Mouse (Mus musculus) neural tube, embryonic 12.5 days (tissue): ENCODE measurements around the gene Sik3. TPM values are rescaled to one million over a fixed set of nuclear protein-coding genes. Genes with fewer than 3 reads are reported as not detected.
A peak's percentile ranks its signal among the peaks of the same experiment; 100 is the strongest.

Source experiments
- ATAC-seq: fragments of 200-750 bp; cut with Nextera tagmentation; 2 replicates; pipeline ENCODE4 v1.8.0; 2017; ENCODE audit warnings: low read depth, mild to moderate bottlenecking, moderate TSS enrichment, moderate library complexity; ENCODE audit not compliant: low FRiP score
- H3K27ac ChIP-seq: fragments of 300-500 bp; sonication (generic); 2 replicates; pipeline ENCODE4 v1.5.1; 2016
- H3K27me3 ChIP-seq: fragments of 300-500 bp; sonication (generic); replicated peaks from 2 replicates; pipeline ENCODE4 v1.6.1; 2016; ENCODE audit warnings: mild to moderate bottlenecking
- H3K36me3 ChIP-seq: fragments of 300-500 bp; sonication (generic); 2 replicates; pipeline ENCODE4 v1.6.1; 2016; ENCODE audit warnings: mild to moderate bottlenecking
- H3K4me1 ChIP-seq: fragments of 300-500 bp; sonication (generic); 2 replicates; pipeline ENCODE4 v1.6.1; 2016
- H3K4me2 ChIP-seq: fragments of 300-500 bp; sonication (generic); replicated peaks from 2 replicates; pipeline ENCODE4 v1.6.1; 2016; ENCODE audit warnings: mild to moderate bottlenecking
- H3K4me3 ChIP-seq: fragments of 300-500 bp; sonication (generic); 2 replicates; pipeline ENCODE4 v1.5.1; 2016
- H3K9ac ChIP-seq: fragments of 300-500 bp; sonication (generic); 2 replicates; pipeline ENCODE4 v1.6.1; 2016; ENCODE audit warnings: mild to moderate bottlenecking
- H3K9me3 ChIP-seq: fragments of 300-500 bp; sonication (generic); 2 replicates; pipeline ENCODE4 v1.6.1; 2016; ENCODE audit warnings: mild to moderate bottlenecking
- WGBS: fragments of 180-500 bp; shearing (Covaris S2); methylation state at CpG from one replicate; pipeline ENCODE4 v1.1.7; 2016; 5-methylcytosine and 5-hydroxymethylcytosine counted together
- polyA plus RNA-seq: library from polyadenylated mRNA; unstranded; fragments of >200 nt; fragmentation: Nextera tagmentation; extraction: Ambion mirVana; gene quantifications from 2 replicates; pipeline ENCODE4 v1.2.1, GENCODE M21; 2016

Sik3 gene
- 13.2 and 13.8 TPM in 2 replicates for polyA plus RNA-seq

DNA sequence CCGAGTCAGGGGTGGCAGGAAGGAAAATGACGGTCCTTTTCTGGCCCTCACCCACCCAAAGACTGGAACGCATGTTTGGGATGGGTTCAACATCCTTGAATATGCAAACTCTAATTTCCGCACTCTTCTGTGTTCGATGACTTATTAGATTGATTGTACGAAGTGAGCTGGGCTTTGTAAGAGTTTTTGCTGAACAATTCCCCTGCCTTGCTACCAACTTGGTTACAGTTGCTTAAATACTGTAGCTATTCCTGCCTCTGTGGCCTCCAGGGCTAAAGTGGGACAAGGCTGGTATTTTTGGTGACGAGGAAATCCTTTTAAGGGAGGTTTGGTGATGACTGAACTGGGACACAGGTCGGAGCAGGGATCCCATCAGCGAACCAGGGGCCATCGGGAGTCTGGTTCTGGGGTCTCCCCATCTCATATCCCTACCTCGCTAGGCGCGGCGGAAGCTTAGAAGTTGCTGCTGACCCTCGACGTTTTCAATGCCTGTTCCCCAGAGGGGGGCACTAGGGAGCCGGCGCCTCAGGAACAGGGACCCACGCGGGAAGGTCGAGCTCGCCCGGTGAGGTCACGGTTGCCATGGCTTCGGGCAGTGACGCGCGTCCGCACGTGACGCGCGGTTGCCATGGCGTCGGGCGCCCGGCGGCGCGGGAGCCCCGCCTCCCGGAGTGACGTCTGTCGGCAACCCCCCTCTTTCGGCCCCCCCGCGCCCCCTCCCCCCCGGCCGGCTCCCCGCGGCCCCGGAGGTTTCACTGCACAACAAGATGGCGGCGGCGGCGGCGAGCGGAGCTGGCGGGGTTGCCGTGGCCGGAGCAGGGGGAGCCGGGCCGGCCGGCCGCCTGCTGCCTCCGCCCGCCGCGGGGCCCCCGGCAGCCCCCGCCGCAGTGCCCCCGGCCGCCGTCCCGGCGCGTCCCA lies at the start of gene Sik3, which contains the start of gene Pafah1b2:
Sik3 (plus strand) TSS at position 730 of the 918 bp plus-strand sequence.
Pafah1b2 (minus strand) TSS at position 600 of the 918 bp plus-strand sequence.
- ATAC-seq: peak; percentile 88
- H3K4me1 ChIP-seq: peaks cover 38% of the 10 kb centered on the region
- WGBS: 2% methylated on average over 52 of the region's 78 CpGs

DNA sequence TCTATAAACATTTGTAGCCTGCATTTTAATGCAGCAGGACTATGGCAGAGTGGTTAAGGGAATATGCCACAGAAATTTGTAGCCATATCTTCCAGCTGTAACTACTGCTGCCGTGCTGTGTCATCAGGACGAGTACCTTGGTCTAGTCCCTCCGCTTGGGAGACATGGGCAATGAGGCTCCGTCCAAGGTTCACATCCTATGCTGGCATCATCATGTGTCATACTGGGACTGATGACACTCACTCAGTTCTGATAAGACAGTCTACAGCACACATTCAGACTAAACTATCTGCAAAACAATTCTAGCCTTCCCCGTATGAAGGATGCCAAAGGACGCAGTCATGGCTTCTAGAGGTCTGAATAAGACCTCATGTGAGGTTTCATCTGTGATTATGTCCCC lies 49.0 kb upstream of the Sik3 start:
- no peak overlapping the region for H3K27ac ChIP-seq
- ATAC-seq: no peak
- 94% methylated on average over 6 of the region's 6 CpGs for WGBS
- peaks cover 73% of the 10 kb centered on the region for H3K36me3 ChIP-seq
- no peaks in the 10 kb centered on the region for H3K27me3 ChIP-seq
- H3K9ac ChIP-seq: no peak overlapping the region
- peaks cover 2% of the 10 kb centered on the region; the same call in 1 of the 2 replicates for H3K4me1 ChIP-seq
- no peaks in the 10 kb centered on the region for H3K9me3 ChIP-seq
- no peak overlapping the region for H3K4me3 ChIP-seq
- H3K4me2 ChIP-seq: no peak overlapping the region

More for the DNA sequence above, at the start of gene Sik3, which contains the start of gene Pafah1b2:
- peak within 1 kb of the TSS; percentile 96 for H3K9ac ChIP-seq
- no peaks in the 10 kb centered on the region for H3K36me3 ChIP-seq
- H3K27me3 ChIP-seq: no peaks in the 10 kb centered on the region
- H3K27ac ChIP-seq: peak within 1 kb of the TSS; percentile 75
- peak within 1 kb of the TSS; percentile 66 for H3K4me2 ChIP-seq
- no peaks in the 10 kb centered on the region for H3K9me3 ChIP-seq
- H3K4me3 ChIP-seq: peak within 1 kb of the TSS; percentile 98

DNA sequence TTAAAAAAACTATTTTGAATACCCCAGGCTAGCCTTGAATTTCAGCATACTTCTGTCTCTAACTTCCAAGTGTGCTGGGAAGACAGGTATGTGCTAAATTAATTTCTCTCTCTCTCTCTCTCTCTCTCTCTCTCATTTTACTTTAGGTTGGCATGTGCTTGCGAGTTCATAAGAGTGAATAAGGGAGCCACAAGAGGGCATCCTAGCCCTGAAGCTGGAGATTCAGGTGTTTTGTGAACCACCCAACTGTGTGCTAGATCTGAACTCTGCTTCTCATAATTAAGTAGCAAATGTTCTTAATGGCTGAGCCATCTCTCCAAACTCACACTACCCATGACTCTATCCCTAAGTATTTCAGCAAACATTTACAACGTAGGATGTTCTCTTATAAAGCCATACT lies 35.7 kb upstream of the Sik3 start:
- no peak for ATAC-seq
- H3K27ac ChIP-seq: no peak overlapping the region
- H3K36me3 ChIP-seq: peaks cover 42% of the 10 kb centered on the region
- H3K4me1 ChIP-seq: no peaks in the 10 kb centered on the region; the same call in none of the 2 replicates
- H3K9me3 ChIP-seq: no peaks in the 10 kb centered on the region
- H3K9ac ChIP-seq: no peak overlapping the region
- no peaks in the 10 kb centered on the region for H3K27me3 ChIP-seq
- no peak overlapping the region for H3K4me3 ChIP-seq
- WGBS: 91% methylated on average over 2 of the region's 2 CpGs
- no peak overlapping the region for H3K4me2 ChIP-seq

DNA sequence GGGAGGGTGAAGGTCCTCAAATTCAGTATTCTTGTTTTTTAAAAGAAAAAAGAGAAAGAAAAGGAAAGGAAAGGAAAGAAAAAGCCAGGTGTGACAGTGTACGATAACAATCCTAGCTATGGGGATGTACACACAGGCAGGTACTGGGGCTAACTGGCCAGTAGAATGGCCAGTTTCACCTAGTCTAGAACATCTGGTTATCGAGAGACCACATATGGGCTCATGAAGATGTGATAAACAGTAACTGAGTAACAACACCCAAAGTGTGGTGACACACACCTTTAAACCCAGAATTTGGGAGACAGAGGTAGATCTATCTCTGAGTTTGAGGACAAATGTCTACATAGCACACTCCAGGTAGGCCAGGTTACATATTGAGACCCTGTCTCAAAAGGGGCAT lies 32.8 kb upstream of the Sik3 start:
- peaks cover 16% of the 10 kb centered on the region for H3K4me1 ChIP-seq
- 96% methylated on average over 2 of the region's 2 CpGs for WGBS

GRCm38 (mm10) chr9:45980611-45981010 lies 32.0 kb upstream of the Sik3 start:
- ATAC-seq: no peak
- Histone ChIP-seq H3K9ac (no peak overlapping the region), H3K9me3 (no peaks in the 10 kb centered on the region), H3K4me3 (no peak overlapping the region), H3K4me2 (no peak overlapping the region), H3K27ac (no peak overlapping the region), H3K4me1 (peaks cover 16% of the 10 kb centered on the region), H3K36me3 (peaks cover 11% of the 10 kb centered on the region; the same call in 1 of the 2 replicates), H3K27me3 (no peaks in the 10 kb centered on the region)
- WGBS: 87% methylated on average over 1 of the region's 1 CpGs

More for the DNA sequence above, 32.8 kb upstream of the Sik3 start:
- Histone ChIP-seq H3K36me3 (peaks cover 16% of the 10 kb centered on the region), H3K9ac (no peak overlapping the region), H3K27me3 (no peaks in the 10 kb centered on the region), H3K4me2 (no peak overlapping the region), H3K4me3 (no peak overlapping the region), H3K27ac (no peak overlapping the region), H3K9me3 (no peaks in the 10 kb centered on the region)
- ATAC-seq: no peak

DNA sequence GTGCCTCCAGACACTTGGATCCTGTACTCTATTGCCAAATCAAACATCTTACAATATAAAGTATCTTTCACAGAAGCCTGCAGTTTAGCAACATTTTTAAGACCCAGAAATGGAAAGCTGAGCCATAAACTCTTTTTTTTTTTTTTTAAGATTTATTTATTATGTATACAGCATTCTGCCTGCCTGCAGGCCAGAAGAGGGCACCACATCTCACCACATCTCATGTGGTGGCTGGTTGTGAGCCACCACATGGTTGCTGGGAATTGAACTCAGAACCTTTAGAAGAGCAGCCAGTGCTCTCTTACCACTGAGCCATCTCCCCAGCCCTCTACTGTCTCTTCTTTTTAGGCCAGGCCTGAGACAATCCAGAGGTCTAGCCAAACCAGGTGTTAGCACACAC lies 31.3 kb upstream of the Sik3 start:
- H3K4me3 ChIP-seq: no peak overlapping the region
- no peaks in the 10 kb centered on the region for H3K27me3 ChIP-seq
- peaks cover 16% of the 10 kb centered on the region for H3K4me1 ChIP-seq
- peaks cover 7% of the 10 kb centered on the region; the same call in 1 of the 2 replicates for H3K36me3 ChIP-seq
- H3K9me3 ChIP-seq: no peaks in the 10 kb centered on the region
- no peak overlapping the region for H3K27ac ChIP-seq
- H3K9ac ChIP-seq: no peak overlapping the region
- H3K4me2 ChIP-seq: no peak overlapping the region
- ATAC-seq: no peak

DNA sequence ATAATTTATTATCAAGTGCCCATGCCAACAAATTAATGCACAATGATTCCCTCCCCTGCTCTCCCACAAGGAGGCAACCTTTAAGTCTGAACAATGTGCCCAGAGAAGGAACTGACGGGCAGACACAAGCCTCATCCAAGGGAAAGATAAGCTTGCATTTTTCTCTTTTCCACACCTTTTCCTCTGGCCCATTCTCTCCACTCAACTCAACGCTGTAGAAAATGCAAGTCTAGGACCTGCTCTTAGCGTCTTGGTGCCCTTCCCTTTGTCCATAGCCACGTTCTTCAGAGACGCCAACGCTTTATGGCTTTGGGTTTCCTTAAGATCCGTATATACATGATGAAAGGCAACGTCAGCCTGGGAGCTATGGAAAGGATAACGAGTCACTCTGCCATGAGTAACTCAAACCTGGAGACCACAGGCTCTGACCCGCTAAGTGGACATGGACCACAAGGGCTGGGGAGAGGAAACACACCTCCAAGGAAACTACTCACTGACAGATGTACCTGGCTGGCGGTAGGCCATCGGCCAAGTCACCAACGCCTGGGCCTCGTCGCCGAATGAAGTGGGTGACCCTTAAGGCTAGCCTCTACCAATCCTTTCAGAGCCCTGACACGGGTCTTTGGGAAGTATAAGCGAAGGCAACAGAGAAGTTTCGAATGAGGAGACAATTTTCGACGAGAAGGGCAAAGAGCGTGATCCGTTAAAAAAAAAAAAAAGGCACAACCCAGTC lies 28.8 kb upstream of the Sik3 start:
- Histone ChIP-seq H3K4me1 (peaks cover 16% of the 10 kb centered on the region), H3K4me2 (peak overlapping the region; percentile 91), H3K4me3 (peak overlapping the region; percentile 99), H3K9me3 (no peaks in the 10 kb centered on the region), H3K9ac (peak overlapping the region; percentile 99), H3K36me3 (no peaks in the 10 kb centered on the region), H3K27me3 (no peaks in the 10 kb centered on the region), H3K27ac (peak overlapping the region; percentile 89)
- ATAC-seq: no peak; the same call in 1 of the 2 replicates
- under 1% methylated on average over 23 of the region's 23 CpGs for WGBS

GRCm38 (mm10) chr9:45984409-45985228 lies 28.0 kb upstream of the Sik3 start:
- H3K4me1 ChIP-seq: peaks cover 16% of the 10 kb centered on the region
- H3K4me3 ChIP-seq: peak overlapping the region; percentile 99
- no peaks in the 10 kb centered on the region for H3K9me3 ChIP-seq
- peak overlapping the region; percentile 89 for H3K27ac ChIP-seq
- H3K36me3 ChIP-seq: no peaks in the 10 kb centered on the region
- peak; percentile 92 for ATAC-seq
- H3K4me2 ChIP-seq: peak overlapping the region; percentile 91
- no peaks in the 10 kb centered on the region for H3K27me3 ChIP-seq
- WGBS: under 1% methylated on average over 69 of the region's 76 CpGs
- peak overlapping the region; percentile 99 for H3K9ac ChIP-seq

GRCm38 (mm10) chr9:45985229-45985567 lies 27.4 kb upstream of the Sik3 start:
- Histone ChIP-seq H3K27me3 (no peaks in the 10 kb centered on the region), H3K9me3 (no peaks in the 10 kb centered on the region), H3K27ac (peak overlapping the region; percentile 89), H3K36me3 (no peaks in the 10 kb centered on the region), H3K4me1 (peaks cover 16% of the 10 kb centered on the region), H3K4me3 (peak overlapping the region; percentile 99), H3K4me2 (peak overlapping the region; percentile 91), H3K9ac (peak overlapping the region; percentile 99)
- ATAC-seq: peak; percentile 73
- 2% methylated on average over 4 of the region's 4 CpGs for WGBS

DNA sequence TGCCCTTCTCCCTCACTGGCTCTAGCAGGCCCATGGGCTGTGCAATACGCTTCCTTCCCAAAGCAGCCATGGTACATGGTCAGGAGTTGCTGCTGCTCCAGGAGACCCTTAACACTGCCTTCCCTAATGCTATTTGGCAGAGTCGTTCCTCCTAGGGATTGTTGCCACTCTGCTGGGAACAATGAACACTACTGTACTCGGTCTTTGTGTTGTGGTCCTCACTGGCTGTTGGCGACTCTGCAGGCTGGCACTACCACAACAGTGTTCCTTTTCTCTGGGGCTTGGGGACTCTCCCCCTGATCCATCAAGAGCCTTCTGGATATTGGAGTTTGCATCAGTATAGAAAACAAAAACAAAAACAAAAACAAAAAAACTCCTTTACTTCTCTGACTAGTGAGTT lies 13.6 kb upstream of the Sik3 start:
- no peaks in the 10 kb centered on the region for H3K36me3 ChIP-seq
- no peaks in the 10 kb centered on the region for H3K4me1 ChIP-seq
- no peak overlapping the region for H3K27ac ChIP-seq
- no peaks in the 10 kb centered on the region for H3K27me3 ChIP-seq
- no peak overlapping the region for H3K9ac ChIP-seq
- H3K4me3 ChIP-seq: no peak overlapping the region
- WGBS: 68% methylated on average over 4 of the region's 4 CpGs
- H3K4me2 ChIP-seq: no peak overlapping the region
- no peak for ATAC-seq
- no peaks in the 10 kb centered on the region for H3K9me3 ChIP-seq

- WGBS: 12% methylated on average over 7 of the region's 7 CpGs
- Histone ChIP-seq H3K27ac (no peak overlapping the region), H3K36me3 (no peaks in the 10 kb centered on the region), H3K27me3 (no peaks in the 10 kb centered on the region), H3K4me3 (no peak overlapping the region), H3K4me1 (no peaks in the 10 kb centered on the region), H3K9ac (no peak overlapping the region), H3K4me2 (no peak overlapping the region), H3K9me3 (no peaks in the 10 kb centered on the region)
- no peak for ATAC-seq
Observed at GRCm38 (mm10) chr9:46003729-46004128, 8.9 kb upstream of the Sik3 start.
